Mouse (Mus musculus): ENCODE results near the gene Pfpl. TPM values are rescaled to one million over a fixed set of nuclear protein-coding genes. Genes with fewer than 3 reads are reported as not detected.
A peak's percentile ranks its signal among the peaks of the same experiment; 100 is the strongest.

The Pfpl gene
- polyA plus RNA-seq, 1 experiment from 2014 or later: not detected

- WGBS: 77% methylated on average over 11 of the region's 11 CpGs
- H3K27me3 ChIP-seq (ENCODE audit: control insufficient read depth, insufficient read depth, low read length): no peaks in the 10 kb centered on the region
- no peaks in the 10 kb centered on the region for H3K9me3 ChIP-seq (ENCODE audit: control insufficient read depth, low read length)
- H3K27ac ChIP-seq (ENCODE audit: low read depth, low read length): no peak within 1 kb of the TSS
- no peak within 1 kb of the TSS for H3K4me2 ChIP-seq (replicated peaks; ENCODE audit: low read depth, low read length)
- H3K4me3 ChIP-seq (ENCODE audit: low read length): no peak within 1 kb of the TSS
- H3K9ac ChIP-seq (ENCODE audit: low read depth, low read length): no peak within 1 kb of the TSS
- H3K4me1 ChIP-seq (ENCODE audit: control insufficient read depth, insufficient read depth, low read length): no peaks in the 10 kb centered on the region
- no peak for ATAC-seq (ENCODE audit: low FRiP score, low TSS enrichment)
- H3K36me3 ChIP-seq (ENCODE audit: control insufficient read depth, insufficient read depth, low read length): no peaks in the 10 kb centered on the region
These were observed 32.9 kb downstream of the Pfpl start, which contains the start of gene Mpeg1 for GRCm38 (mm10) chr19:12460282-12461249. Gene Mpeg1 (plus strand): TSS chr19:12460779.

- Histone ChIP-seq H3K36me3 (ENCODE audit: control insufficient read depth, insufficient read depth, low read length) (no peaks in the 10 kb centered on the region), H3K4me1 (ENCODE audit: control insufficient read depth, insufficient read depth, low read length) (no peaks in the 10 kb centered on the region), H3K27ac (ENCODE audit: low read depth, low read length) (no peak overlapping the region), H3K9ac (ENCODE audit: low read depth, low read length) (no peak overlapping the region), H3K9me3 (ENCODE audit: control insufficient read depth, low read length) (no peaks in the 10 kb centered on the region), H3K4me3 (ENCODE audit: low read length) (no peak overlapping the region), H3K4me2 (replicated peaks; ENCODE audit: low read depth, low read length) (no peak overlapping the region), H3K27me3 (ENCODE audit: control insufficient read depth, insufficient read depth, low read length) (no peaks in the 10 kb centered on the region)
- no peak for ATAC-seq (ENCODE audit: low FRiP score, low TSS enrichment)
- WGBS: 70% methylated on average over 7 of the region's 7 CpGs
These were observed 35.4 kb downstream of the Pfpl start for GRCm38 (mm10) chr19:12462851-12463721.

- Histone ChIP-seq H3K4me1 (ENCODE audit: control insufficient read depth, insufficient read depth, low read length) (no peaks in the 10 kb centered on the region), H3K4me3 (ENCODE audit: low read length) (no peak overlapping the region), H3K9ac (ENCODE audit: low read depth, low read length) (no peak overlapping the region), H3K4me2 (replicated peaks; ENCODE audit: low read depth, low read length) (no peak overlapping the region), H3K27me3 (ENCODE audit: control insufficient read depth, insufficient read depth, low read length) (no peaks in the 10 kb centered on the region), H3K27ac (ENCODE audit: low read depth, low read length) (no peak overlapping the region), H3K9me3 (ENCODE audit: control insufficient read depth, low read length) (no peaks in the 10 kb centered on the region), H3K36me3 (ENCODE audit: control insufficient read depth, insufficient read depth, low read length) (no peaks in the 10 kb centered on the region)
- ATAC-seq (ENCODE audit: low FRiP score, low TSS enrichment): no peak
- 47% methylated on average over 1 of the region's 1 CpGs for WGBS
These were observed 36.0 kb downstream of the Pfpl start for GRCm38 (mm10) chr19:12463722-12464035.

GRCm38 (mm10) chr19:12464127-12464526 lies 36.4 kb downstream of the Pfpl start:
- Histone ChIP-seq H3K27ac (ENCODE audit: low read depth, low read length) (no peak overlapping the region), H3K4me1 (ENCODE audit: control insufficient read depth, insufficient read depth, low read length) (no peaks in the 10 kb centered on the region), H3K9me3 (ENCODE audit: control insufficient read depth, low read length) (no peaks in the 10 kb centered on the region), H3K9ac (ENCODE audit: low read depth, low read length) (no peak overlapping the region), H3K36me3 (ENCODE audit: control insufficient read depth, insufficient read depth, low read length) (no peaks in the 10 kb centered on the region), H3K27me3 (ENCODE audit: control insufficient read depth, insufficient read depth, low read length) (no peaks in the 10 kb centered on the region), H3K4me2 (replicated peaks; ENCODE audit: low read depth, low read length) (no peak overlapping the region), H3K4me3 (ENCODE audit: low read length) (no peak overlapping the region)
- no peak for ATAC-seq (ENCODE audit: low FRiP score, low TSS enrichment)
- 76% methylated on average over 5 of the region's 5 CpGs for WGBS

GRCm38 (mm10) chr19:12464674-12465073 lies 37.0 kb downstream of the Pfpl start:
- no peak overlapping the region for H3K9ac ChIP-seq (ENCODE audit: low read depth, low read length)
- H3K36me3 ChIP-seq (ENCODE audit: control insufficient read depth, insufficient read depth, low read length): no peaks in the 10 kb centered on the region
- 83% methylated on average over 4 of the region's 4 CpGs for WGBS
- no peak for ATAC-seq (ENCODE audit: low FRiP score, low TSS enrichment)
- H3K4me2 ChIP-seq (replicated peaks; ENCODE audit: low read depth, low read length): no peak overlapping the region
- H3K9me3 ChIP-seq (ENCODE audit: control insufficient read depth, low read length): no peaks in the 10 kb centered on the region
- H3K27me3 ChIP-seq (ENCODE audit: control insufficient read depth, insufficient read depth, low read length): no peaks in the 10 kb centered on the region
- no peak overlapping the region for H3K4me3 ChIP-seq (ENCODE audit: low read length)
- H3K4me1 ChIP-seq (ENCODE audit: control insufficient read depth, insufficient read depth, low read length): no peaks in the 10 kb centered on the region
- no peak overlapping the region for H3K27ac ChIP-seq (ENCODE audit: low read depth, low read length)

- no peak overlapping the region for H3K4me2 ChIP-seq (replicated peaks; ENCODE audit: low read depth, low read length)
- no peak overlapping the region for H3K4me3 ChIP-seq (ENCODE audit: low read length)
- no peaks in the 10 kb centered on the region for H3K27me3 ChIP-seq (ENCODE audit: control insufficient read depth, insufficient read depth, low read length)
- H3K4me1 ChIP-seq (ENCODE audit: control insufficient read depth, insufficient read depth, low read length): no peaks in the 10 kb centered on the region
- no peak for ATAC-seq (ENCODE audit: low FRiP score, low TSS enrichment)
- H3K27ac ChIP-seq (ENCODE audit: low read depth, low read length): no peak overlapping the region
- no peak overlapping the region for H3K9ac ChIP-seq (ENCODE audit: low read depth, low read length)
- H3K9me3 ChIP-seq (ENCODE audit: control insufficient read depth, low read length): no peaks in the 10 kb centered on the region
- WGBS: 92% methylated on average over 10 of the region's 10 CpGs
- H3K36me3 ChIP-seq (ENCODE audit: control insufficient read depth, insufficient read depth, low read length): no peaks in the 10 kb centered on the region
These were observed 37.9 kb downstream of the Pfpl start for GRCm38 (mm10) chr19:12465530-12466144.

- H3K27me3 ChIP-seq (ENCODE audit: control insufficient read depth, insufficient read depth, low read length): no peaks in the 10 kb centered on the region
- peak; percentile 72 for ATAC-seq (ENCODE audit: low FRiP score, low TSS enrichment)
- H3K9me3 ChIP-seq (ENCODE audit: control insufficient read depth, low read length): no peaks in the 10 kb centered on the region
- H3K9ac ChIP-seq (ENCODE audit: low read depth, low read length): no peak overlapping the region
- H3K27ac ChIP-seq (ENCODE audit: low read depth, low read length): no peak overlapping the region
- 30% methylated on average over 7 of the region's 7 CpGs for WGBS
- no peaks in the 10 kb centered on the region for H3K36me3 ChIP-seq (ENCODE audit: control insufficient read depth, insufficient read depth, low read length)
- no peak overlapping the region for H3K4me2 ChIP-seq (replicated peaks; ENCODE audit: low read depth, low read length)
- H3K4me3 ChIP-seq (ENCODE audit: low read length): no peak overlapping the region
- H3K4me1 ChIP-seq (ENCODE audit: control insufficient read depth, insufficient read depth, low read length): no peaks in the 10 kb centered on the region
These were observed 38.5 kb downstream of the Pfpl start for GRCm38 (mm10) chr19:12466204-12466603.

- whole genome bisulfite sequencing: 83% methylated on average over 5 of the region's 5 CpGs
- ATAC-seq (ENCODE audit: low FRiP score, low TSS enrichment): no peak
- H3K27me3 ChIP-seq (ENCODE audit: control insufficient read depth, insufficient read depth, low read length): no peaks in the 10 kb centered on the region
- no peak overlapping the region for H3K4me2 ChIP-seq (replicated peaks; ENCODE audit: low read depth, low read length)
- H3K36me3 ChIP-seq (ENCODE audit: control insufficient read depth, insufficient read depth, low read length): no peaks in the 10 kb centered on the region
- H3K9me3 ChIP-seq (ENCODE audit: control insufficient read depth, low read length): no peaks in the 10 kb centered on the region
- no peak overlapping the region for H3K9ac ChIP-seq (ENCODE audit: low read depth, low read length)
- no peak overlapping the region for H3K27ac ChIP-seq (ENCODE audit: low read depth, low read length)
- H3K4me3 ChIP-seq (ENCODE audit: low read length): no peak overlapping the region
- H3K4me1 ChIP-seq (ENCODE audit: control insufficient read depth, insufficient read depth, low read length): no peaks in the 10 kb centered on the region
These were observed 39.7 kb downstream of the Pfpl start for GRCm38 (mm10) chr19:12467436-12467835.
